Mouse (Mus musculus) embryonic stem cell, embryonic (primary cell): Measurements from ENCODE around the gene Kirrel3.

Source experiments
- CTCF ChIA-PET, 4 experiments: fragments of 300-600 bp in 2 of 4; fragments of 350-600 bp in 2 of 4; sonication (Branson Sonifier 250); formaldehyde crosslinking; loops; one replicate each; lab custom pipeline; 2022; ENCODE audit warnings: inconsistent platforms in 2 of 4; lab: Charles Lee
- POLR2A ChIA-PET, 4 experiments: fragments of 300-600 bp in 2 of 4; fragments of 350-600 bp in 2 of 4; sonication (Branson Sonifier 250); formaldehyde crosslinking; loops; one replicate each; lab custom pipeline; 2022; ENCODE audit warnings: antibody characterized with exemption in 4 of 4, inconsistent platforms in 1 of 4; lab: Charles Lee

Gene Kirrel3

GRCm38 (mm10) chr9:35024591-35025496, 539.1 kb downstream of the Kirrel3 start:
- ChIA-PET CTCF (interaction anchor here in 2 of 4 experiments (0.6 to 1.1 kb wide), 3 partner anchors 141 to 365 kb away, joined by 3 read pairs; no protein-coding TSS in a partner anchor), POLR2A (interaction anchor here in 2 of 4 experiments (1.0 to 1.2 kb wide), 2 partner anchors 10 to 11 kb away, joined by 3 read pairs; no protein-coding TSS in a partner anchor)

- CTCF ChIA-PET, result no interaction called here
- POLR2A ChIA-PET, result interaction anchor here in 1 of 4 experiments (0.5 kb wide), 1 partner anchor 28 kb away, joined by 6 read pairs; no protein-coding TSS in a partner anchor
Observed at GRCm38 (mm10) chr9:35026311-35026710, 540.6 kb downstream of the Kirrel3 start.

GRCm38 (mm10) chr9:35026897-35027311, 541.2 kb downstream of the Kirrel3 start:
- CTCF ChIA-PET, result interaction anchor here in 1 of 4 experiments (0.6 kb wide), 1 partner anchor 213 kb away, joined by 3 read pairs; no protein-coding TSS in a partner anchor
- POLR2A ChIA-PET, result interaction anchor here in 3 of 4 experiments (0.6 to 1.7 kb wide), 3 partner anchors 74 to 168 kb away, joined by 3 read pairs; no protein-coding TSS in a partner anchor

GRCm38 (mm10) chr9:35027382-35027997, 541.8 kb downstream of the Kirrel3 start:
- POLR2A ChIA-PET, result interaction anchor here in 3 of 4 experiments (0.6 to 1.7 kb wide), 3 partner anchors 73 to 168 kb away, joined by 3 read pairs; no protein-coding TSS in a partner anchor
- CTCF ChIA-PET, result interaction anchor here in 1 of 4 experiments (0.6 kb wide), 1 partner anchor 213 kb away, joined by 3 read pairs; no protein-coding TSS in a partner anchor

GRCm38 (mm10) chr9:35030823-35031222, 545.1 kb downstream of the Kirrel3 start:
- CTCF ChIA-PET, result no interaction called here
- POLR2A ChIA-PET, result no interaction called here

GRCm38 (mm10) chr9:35032457-35032856, 546.8 kb downstream of the Kirrel3 start:
- ChIA-PET POLR2A (interaction anchor here in 1 of 4 experiments (0.8 to 2.5 kb wide), 4 partner anchors 9 to 167 kb away, joined by 3 to 7 read pairs (median 4); partner anchors contain the start of genes Srpr and Tirap), CTCF (interaction anchor here in 1 of 4 experiments (1.2 kb wide), 1 partner anchor 133 kb away, joined by 3 read pairs; no protein-coding TSS in a partner anchor)

GRCm38 (mm10) chr9:35035074-35035473, 549.4 kb downstream of the Kirrel3 start:
- CTCF ChIA-PET, result interaction anchor here in 2 of 4 experiments (0.9 to 1.4 kb wide), 3 partner anchors 10 to 566 kb away, joined by 3 to 4 read pairs (median 3); no protein-coding TSS in a partner anchor
- POLR2A ChIA-PET, result interaction anchor here in 2 of 4 experiments (0.9 to 2.9 kb wide), 16 partner anchors 9 to 175 kb away, joined by 3 to 20 read pairs (median 3); partner anchors contain the start of genes Foxred1 (in 1 of the 2), Srpr (in 1 of the 2) and Tirap (in 1 of the 2)

GRCm38 (mm10) chr9:35038922-35039586, 553.4 kb downstream of the Kirrel3 start:
- CTCF ChIA-PET, result interaction anchor here in 1 of 4 experiments (1.0 kb wide), 1 partner anchor 127 kb away, joined by 3 read pairs; no protein-coding TSS in a partner anchor
- POLR2A ChIA-PET, result interaction anchor here in 1 of 4 experiments (1.0 to 1.2 kb wide), 2 partner anchors 13 to 108 kb away, joined by 4 to 7 read pairs; no protein-coding TSS in a partner anchor

- CTCF ChIA-PET, result interaction anchor here in 1 of 4 experiments (1.0 kb wide), 1 partner anchor 126 kb away, joined by 3 read pairs; no protein-coding TSS in a partner anchor
- POLR2A ChIA-PET, result interaction anchor here in 2 of 4 experiments (0.6 to 1.2 kb wide), 4 partner anchors 12 to 107 kb away, joined by 3 to 7 read pairs (median 4); no protein-coding TSS in a partner anchor
Observed at GRCm38 (mm10) chr9:35039846-35040245, 554.2 kb downstream of the Kirrel3 start.

GRCm38 (mm10) chr9:35041493-35041892, 555.8 kb downstream of the Kirrel3 start:
- POLR2A ChIA-PET, result interaction anchor here in 3 of 4 experiments (0.6 to 1.7 kb wide), 10 partner anchors 9 to 106 kb away, joined by 3 to 10 read pairs (median 5); no protein-coding TSS in a partner anchor
- CTCF ChIA-PET, result interaction anchor here in 2 of 4 experiments (0.7 to 1.2 kb wide), 2 partner anchors 58 to 124 kb away, joined by 3 to 6 read pairs; no protein-coding TSS in a partner anchor

- CTCF ChIA-PET, result interaction anchor here in 1 of 4 experiments (0.7 kb wide), 1 partner anchor 72 kb away, joined by 3 read pairs; no protein-coding TSS in a partner anchor
Observed at GRCm38 (mm10) chr9:35043619-35044018, 557.9 kb downstream of the Kirrel3 start.

GRCm38 (mm10) chr9:35044458-35044857, 558.8 kb downstream of the Kirrel3 start:
- POLR2A ChIA-PET, result interaction anchor here in 2 of 4 experiments (0.7 to 3.0 kb wide), 6 partner anchors 9 to 166 kb away, joined by 3 to 20 read pairs (median 4); partner anchors contain the start of gene Foxred1 (in 1 of the 2)
- CTCF ChIA-PET, result interaction anchor here in 1 of 4 experiments (1.0 to 1.1 kb wide), 2 partner anchors 9 to 155 kb away, joined by 3 read pairs; partner anchors contain the start of genes Srpr and Tirap

More at GRCm38 (mm10) chr9:35043619-35044018, 557.9 kb downstream of the Kirrel3 start:
- POLR2A ChIA-PET, result interaction anchor here in 3 of 4 experiments (0.6 to 3.0 kb wide), 15 partner anchors 8 to 167 kb away, joined by 3 to 20 read pairs (median 3); partner anchors contain the start of genes Foxred1 (in 1 of the 3), Srpr (in 1 of the 3) and Tirap (in 1 of the 3)

- ChIA-PET CTCF (interaction anchor here in 1 of 4 experiments (1.0 to 1.1 kb wide), 2 partner anchors 10 to 155 kb away, joined by 3 read pairs; partner anchors contain the start of genes Srpr and Tirap), POLR2A (interaction anchor here in 3 of 4 experiments (1.0 to 3.0 kb wide), 9 partner anchors 10 to 166 kb away, joined by 3 to 20 read pairs (median 4); partner anchors contain the start of gene Foxred1 (in 1 of the 3))
Observed at GRCm38 (mm10) chr9:35045031-35045531, 559.4 kb downstream of the Kirrel3 start.

- POLR2A ChIA-PET, result interaction anchor here (0.6 to 3.0 kb wide), 10 partner anchors 9 to 120 kb away, joined by 3 to 20 read pairs (median 3); no protein-coding TSS in a partner anchor
- CTCF ChIA-PET, result interaction anchor here in 1 of 4 experiments (0.6 kb wide), 1 partner anchor 562 kb away, joined by 3 read pairs; no protein-coding TSS in a partner anchor
Observed at GRCm38 (mm10) chr9:35045756-35046155, 560.1 kb downstream of the Kirrel3 start.

GRCm38 (mm10) chr9:35048449-35048848, 562.8 kb downstream of the Kirrel3 start:
- CTCF ChIA-PET, result no interaction called here
- POLR2A ChIA-PET, result no interaction called here

- POLR2A ChIA-PET, result interaction anchor here in 1 of 4 experiments (1.3 kb wide), 1 partner anchor 15 kb away, joined by 3 read pairs; no protein-coding TSS in a partner anchor
- CTCF ChIA-PET, result no interaction called here
Observed at GRCm38 (mm10) chr9:35049891-35050527, 564.3 kb downstream of the Kirrel3 start.
